In genomic region chr17:44827964-44828363, GRCm38 (mm10) we compare ENCODE assay signal across 25 mouse cellular contexts. TPM values are rescaled to one million over a fixed set of nuclear protein-coding genes. Genes with fewer than 3 reads are reported as not detected.
DNase-seq lines count a peak whose midpoint lies in the region; ATAC-seq lines count a peak whose summit lies in the region.
"Had no signal": no experiment of that assay in that cellular context is flagged by ENCODE, and none has a peak within 500 bp of the region (broad histone marks: within the 10 kb centered on the region; RNA-seq: fewer than 3 reads in every experiment).

No protein-coding gene starts in this region.

- H3K27me3 ChIP-seq in heart, embryonic 12.5 days (replicated peaks): no peaks in the 10 kb centered on the region
- no peaks in the 10 kb centered on the region for H3K27me3 ChIP-seq in liver, embryonic 12.5 days (replicated peaks)
- H3K27me3 ChIP-seq: heart, embryonic 15.5 days; hindbrain, embryonic 15.5 days had no signal

- H3K9me3 ChIP-seq in heart, embryonic 12.5 days (replicated peaks): no peaks in the 10 kb centered on the region
- H3K9me3 ChIP-seq in liver, embryonic 12.5 days (replicated peaks): no peaks in the 10 kb centered on the region
- H3K9me3 ChIP-seq: forebrain, embryonic 10.5 days; heart, embryonic 15.5 days; hindbrain, embryonic 15.5 days; midbrain, embryonic 10.5 days had no signal

- no peak overlapping the region for H3K27ac ChIP-seq in heart, embryonic 12.5 days (ENCODE audit: poor library complexity, severe bottlenecking)
- peak overlapping the region; percentile 88 for H3K27ac ChIP-seq in liver, embryonic 12.5 days
- H3K27ac ChIP-seq: forebrain, embryonic 10.5 days; gastrocnemius, adult 2 months; heart, embryonic 15.5 days; hindbrain, embryonic 15.5 days; kidney, postnatal 0 days; left cerebral cortex, adult 2 months; midbrain, embryonic 10.5 days had no signal

- no peak overlapping the region for H3K4me3 ChIP-seq in heart, embryonic 12.5 days
- peak overlapping the region; percentile 7; the same call in 1 of the 2 replicates for H3K4me3 ChIP-seq in liver, embryonic 12.5 days
- H3K4me3 ChIP-seq: forebrain, embryonic 10.5 days; gastrocnemius, adult 2 months; heart, embryonic 15.5 days; hindbrain, embryonic 15.5 days; left cerebral cortex, adult 2 months; midbrain, embryonic 10.5 days had no signal

- no peaks in the 10 kb centered on the region for H3K36me3 ChIP-seq in heart, embryonic 12.5 days
- H3K36me3 ChIP-seq in liver, embryonic 12.5 days: no peaks in the 10 kb centered on the region
- H3K36me3 ChIP-seq: forebrain, embryonic 10.5 days; heart, embryonic 15.5 days; hindbrain, embryonic 15.5 days; midbrain, embryonic 10.5 days had no signal

- WGBS in heart, embryonic 12.5 days: 69% methylated on average over 4 of the region's 4 CpGs
- 45% methylated on average over 4 of the region's 4 CpGs for WGBS in liver, embryonic 12.5 days (ENCODE audit: insufficient replicate concordance)

- intact Hi-C loops in heart, postnatal 36 days (cut with DNase I): no loop called here

- H3K4me2 ChIP-seq in heart, embryonic 12.5 days: no peak overlapping the region
- peak overlapping the region; percentile 52 for H3K4me2 ChIP-seq in liver, embryonic 12.5 days
- H3K4me2 ChIP-seq: heart, embryonic 15.5 days; hindbrain, embryonic 15.5 days had no signal

- no peaks in the 10 kb centered on the region for H3K4me1 ChIP-seq in heart, embryonic 12.5 days (replicated peaks)
- peaks cover 46% of the 10 kb centered on the region for H3K4me1 ChIP-seq in liver, embryonic 12.5 days
- H3K4me1 ChIP-seq: forebrain, embryonic 10.5 days; heart, embryonic 15.5 days; hindbrain, embryonic 15.5 days; midbrain, embryonic 10.5 days had no signal

- H3K9ac ChIP-seq in heart, embryonic 12.5 days: no peak overlapping the region
- peak overlapping the region; percentile 48 for H3K9ac ChIP-seq in liver, embryonic 12.5 days
- H3K9ac ChIP-seq: heart, embryonic 15.5 days; hindbrain, embryonic 15.5 days had no signal

- peak; percentile 81 for ATAC-seq in heart, embryonic 12.5 days (ENCODE audit: insufficient number of reproducible peaks, low FRiP score)
- peak; percentile 96 for ATAC-seq in liver, embryonic 12.5 days
- peak; percentile 87 for ATAC-seq in megakaryocyte progenitor cell, adult 5-6 weeks (replicated peaks; ENCODE audit: poor library complexity)
- ATAC-seq: midbrain, embryonic 16.5 days had no signal

- no peak for DNase-seq in heart, postnatal 36 days
- DNase-seq in c-Kit-positive CD71-positive TER-119-positive erythroid progenitor cells, embryonic 14.5 days (ENCODE audit: low spot score): peak; percentile 59
- no peak for DNase-seq in urinary bladder, postnatal 36 days (ENCODE audit: low spot score in 2 of 2)
- DNase-seq in embryo, embryonic 10 days (ENCODE audit: low spot score): no peak
- no peak for DNase-seq in layer of hippocampus, postnatal 25 days (ENCODE audit: extremely low spot score in 1 of 2, low spot score in 1 of 2)
- DNase-seq: adrenal gland, postnatal 36 days; cerebellum, adult 18-20 months; cerebellum, postnatal 36 days; gastrocnemius, adult 2 months; heart, postnatal 4 days; kidney, adult 2 months; layer of hippocampus, adult 9-11 months; lung, postnatal 4 days; thymus, adult 18-20 months; thymus, postnatal 36 days had no signal

RNA-seq across cellular contexts. Expression of gene Runx2, which starts 13.4 kb away (rescaled TPM):
- 0.35 and 0.77 TPM in 2 replicates for polyA plus RNA-seq in heart, embryonic 12.5 days (2016; fragmentation: Nextera tagmentation; extraction: Ambion mirVana)
- total RNA-seq in heart, postnatal 36 days (2021): under 1 TPM; 0.30 to 0.50 TPM
- 0.63 and 0.74 TPM in 2 replicates for polyA plus RNA-seq in liver, embryonic 12.5 days (2016; fragmentation: Nextera tagmentation; extraction: Ambion mirVana)
- 52.4 and 54.9 TPM in 2 replicates for total RNA-seq in megakaryocyte progenitor cell, adult 5-6 weeks (2015)
- 7.8 and 10.7 TPM in 2 replicates for total RNA-seq in megakaryocyte progenitor cell, adult 5-6 weeks (2017)
- total RNA-seq in layer of hippocampus, postnatal 25 days (2021): 10 to 100 TPM; 11.0 to 11.7 TPM

RNA-seq across cellular contexts. Expression of gene Supt3, which starts 51.0 kb away (rescaled TPM):
- polyA plus RNA-seq in heart, embryonic 12.5 days (2016; fragmentation: Nextera tagmentation; extraction: Ambion mirVana): 23.1 and 26.9 TPM in 2 replicates
- total RNA-seq in heart, postnatal 36 days (2021): 10 to 100 TPM; 14.4 to 15.6 TPM
- 10.9 and 11.1 TPM in 2 replicates for polyA plus RNA-seq in liver, embryonic 12.5 days (2016; fragmentation: Nextera tagmentation; extraction: Ambion mirVana)
- total RNA-seq in megakaryocyte progenitor cell, adult 5-6 weeks (2015): 26.2 and 37.9 TPM in 2 replicates
- 13.6 and 16.2 TPM in 2 replicates for total RNA-seq in megakaryocyte progenitor cell, adult 5-6 weeks (2017)
- 10 to 100 TPM; 14.6 TPM for total RNA-seq in layer of hippocampus, postnatal 25 days (2021)

Comparison
In these comparisons a context has a peak if more than half of its experiments do, and no peak if none do; other contexts are left out.
1. RNA of gene Runx2, which starts 13.4 kb away (total RNA-seq): 7.8 to 54.9 TPM in megakaryocyte progenitor cell, adult 5-6 weeks and 11.0 to 11.7 TPM in layer of hippocampus, postnatal 25 days; 0.30 to 0.50 TPM in heart, postnatal 36 days; every median in the first group is over 4 times any median in the second.
2. Peak in every context shown above with its lines, with median percentiles within 50 percentile points of each other: ATAC-seq.